Mouse (Mus musculus) macrophage (primary cell): Measurements from ENCODE around the gene Ppil4. TPM values are rescaled to one million over a fixed set of nuclear protein-coding genes. Genes with fewer than 3 reads are reported as not detected.
A peak's percentile ranks its signal among the peaks of the same experiment; 100 is the strongest.

Experiments used
- H3K27ac ChIP-seq: fragments of 350-480 bp; formaldehyde crosslinking; 2 replicates; pipeline ENCODE4 v1.9.0; 2021
- H3K36me3 ChIP-seq: fragments of 350-480 bp; formaldehyde crosslinking; 2 replicates; pipeline ENCODE4 v1.9.0; 2021; ENCODE audit errors: inconsistent target
- H3K4me3 ChIP-seq: fragments of 350-480 bp; formaldehyde crosslinking; 2 replicates; pipeline ENCODE4 v1.9.0; 2021; ENCODE audit errors: inconsistent target
- H3K79me2 ChIP-seq: fragments of 350-480 bp; formaldehyde crosslinking; 2 replicates; pipeline ENCODE4 v1.9.0; 2021; ENCODE audit errors: inconsistent target
- WGBS: methylation state at CpG from one replicate; pipeline ENCODE4 v1.1.7; 2026; ENCODE audit warnings: inconsistent platforms; ENCODE audit not compliant: missing documents; 5-methylcytosine and 5-hydroxymethylcytosine counted together
- polyA plus RNA-seq: library from polyadenylated mRNA; stranded (reverse); fragments of 250-400 nt; gene quantifications from 3 replicates; pipeline ENCODE4 v1.2.4, GENCODE M21; 2018; ENCODE audit warnings: inconsistent platforms

Gene Ppil4
- polyA plus RNA-seq, 1 experiment from 2014 or later, result 34.0 TPM

GRCm38 (mm10) chr10:7836902-7837301 lies 44.2 kb downstream of the Ppil4 start:
- Histone ChIP-seq H3K36me3 (peaks cover 14% of the 10 kb centered on the region), H3K79me2 (peaks cover 87% of the 10 kb centered on the region), H3K4me3 (no peak overlapping the region), H3K27ac (no peak overlapping the region)
- WGBS, result 85% methylated on average over 2 of the region's 2 CpGs

DNA sequence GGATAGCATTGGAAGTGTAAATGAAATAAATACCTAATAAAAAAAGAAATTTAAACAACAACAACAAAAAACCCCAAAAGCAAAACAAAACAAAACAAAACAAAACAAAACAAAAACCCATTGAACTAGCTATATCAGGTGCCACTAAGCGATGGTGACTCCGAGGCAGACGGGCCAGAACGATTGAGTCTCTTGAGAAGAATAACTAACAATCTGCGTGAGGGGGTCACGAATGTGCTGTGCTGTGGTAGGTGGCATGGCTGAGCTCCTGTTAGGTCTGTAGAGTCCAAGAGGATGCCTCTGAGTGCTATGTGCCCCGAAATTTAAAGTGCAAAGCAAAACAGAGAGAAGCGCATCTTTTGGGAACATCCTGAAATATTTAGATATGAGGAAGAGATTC lies 44.8 kb downstream of the Ppil4 start:
- Histone ChIP-seq H3K4me3 (no peak overlapping the region), H3K27ac (no peak overlapping the region), H3K36me3 (peaks cover 14% of the 10 kb centered on the region), H3K79me2 (peaks cover 84% of the 10 kb centered on the region)
- 91% methylated on average over 8 of the region's 8 CpGs for WGBS

- Histone ChIP-seq H3K36me3 (peaks cover 14% of the 10 kb centered on the region), H3K27ac (no peak overlapping the region), H3K79me2 (peaks cover 84% of the 10 kb centered on the region), H3K4me3 (no peak overlapping the region)
- WGBS, result 86% methylated on average over 8 of the region's 8 CpGs
Observed at GRCm38 (mm10) chr10:7838036-7838435, 45.3 kb downstream of the Ppil4 start.

GRCm38 (mm10) chr10:7838874-7839421 lies 46.3 kb downstream of the Ppil4 start:
- WGBS, result 90% methylated on average over 5 of the region's 5 CpGs
- Histone ChIP-seq H3K79me2 (peaks cover 85% of the 10 kb centered on the region), H3K36me3 (peaks cover 14% of the 10 kb centered on the region), H3K27ac (peak overlapping the region; percentile 99), H3K4me3 (no peak overlapping the region)

GRCm38 (mm10) chr10:7839551-7840352 lies 47.1 kb downstream of the Ppil4 start:
- peak overlapping the region; percentile 99 for H3K27ac ChIP-seq
- WGBS, result 50% methylated on average over 21 of the region's 22 CpGs
- peaks cover 85% of the 10 kb centered on the region for H3K79me2 ChIP-seq
- H3K4me3 ChIP-seq, result no peak overlapping the region
- H3K36me3 ChIP-seq, result peaks cover 14% of the 10 kb centered on the region

- Histone ChIP-seq H3K36me3 (peaks cover 14% of the 10 kb centered on the region), H3K79me2 (peaks cover 85% of the 10 kb centered on the region), H3K27ac (peak overlapping the region; percentile 99), H3K4me3 (no peak overlapping the region)
- no CpG with 5 or more reads among the region's 2 CpGs for WGBS
Observed at GRCm38 (mm10) chr10:7840353-7840733, 47.7 kb downstream of the Ppil4 start.

GRCm38 (mm10) chr10:7840785-7841184 lies 48.1 kb downstream of the Ppil4 start:
- WGBS, result 88% methylated on average over 3 of the region's 3 CpGs
- peak overlapping the region; percentile 99 for H3K27ac ChIP-seq
- H3K4me3 ChIP-seq, result no peak overlapping the region
- H3K36me3 ChIP-seq, result peaks cover 14% of the 10 kb centered on the region
- peaks cover 85% of the 10 kb centered on the region for H3K79me2 ChIP-seq

GRCm38 (mm10) chr10:7841571-7842080 lies 48.9 kb downstream of the Ppil4 start:
- Histone ChIP-seq H3K79me2 (peaks cover 85% of the 10 kb centered on the region), H3K36me3 (peaks cover 14% of the 10 kb centered on the region), H3K4me3 (no peak overlapping the region), H3K27ac (peak overlapping the region; percentile 99)
- 1% methylated on average over 14 of the region's 14 CpGs for WGBS

GRCm38 (mm10) chr10:7843181-7843580 lies 50.5 kb downstream of the Ppil4 start:
- H3K27ac ChIP-seq, result peak overlapping the region; percentile 99
- 84% methylated on average over 2 of the region's 4 CpGs for WGBS
- H3K4me3 ChIP-seq, result no peak overlapping the region
- H3K36me3 ChIP-seq, result peaks cover 9% of the 10 kb centered on the region
- H3K79me2 ChIP-seq, result peaks cover 78% of the 10 kb centered on the region

DNA sequence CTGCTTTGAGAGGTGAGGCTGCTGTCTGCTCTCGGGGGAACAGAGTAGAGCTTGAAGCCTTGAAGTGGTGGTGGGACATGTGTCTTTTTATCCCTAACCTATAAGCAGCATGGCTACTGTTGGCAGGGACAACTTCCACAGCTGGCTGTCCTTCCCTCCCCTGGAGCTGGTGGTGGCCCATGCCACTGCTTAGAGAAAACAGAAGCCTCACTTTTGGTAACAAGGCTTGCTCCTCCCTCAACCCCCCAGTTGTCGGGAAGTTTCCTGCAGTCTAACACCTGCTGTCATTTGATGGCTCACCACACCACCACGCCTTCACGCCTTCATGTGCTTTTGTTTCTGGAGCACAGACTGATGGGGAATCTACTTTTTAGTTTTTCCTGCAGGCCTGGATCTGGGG lies 51.5 kb downstream of the Ppil4 start:
- WGBS, result 59% methylated on average over 4 of the region's 4 CpGs
- Histone ChIP-seq H3K4me3 (no peak overlapping the region), H3K79me2 (peaks cover 78% of the 10 kb centered on the region), H3K27ac (peak overlapping the region; percentile 99), H3K36me3 (no peaks in the 10 kb centered on the region; the same call in 1 of the 2 replicates)

DNA sequence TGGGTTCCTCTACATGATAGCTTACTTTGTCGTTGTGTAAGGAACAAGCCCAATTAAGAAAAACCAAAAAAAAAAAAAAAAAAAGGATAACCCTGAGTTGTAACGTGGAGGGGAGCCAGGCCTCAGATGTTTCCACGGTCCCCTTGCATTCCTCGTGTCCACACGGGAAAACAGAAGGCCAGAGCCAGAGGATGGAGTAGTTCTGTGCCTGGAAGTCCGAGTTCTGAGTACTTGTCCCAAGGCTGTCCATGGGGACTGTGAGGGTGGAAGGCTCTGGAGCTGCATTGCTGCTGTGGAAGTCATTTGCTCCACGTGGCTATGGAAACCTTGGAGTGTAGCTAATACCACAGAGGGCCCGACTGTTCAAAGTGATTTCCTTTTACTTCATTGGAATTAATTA lies 52.4 kb downstream of the Ppil4 start:
- Histone ChIP-seq H3K4me3 (no peak overlapping the region), H3K79me2 (peaks cover 78% of the 10 kb centered on the region), H3K27ac (peak overlapping the region; percentile 99), H3K36me3 (peaks cover 6% of the 10 kb centered on the region; the same call in 1 of the 2 replicates)
- 89% methylated on average over 8 of the region's 8 CpGs for WGBS

- peak overlapping the region; percentile 99 for H3K27ac ChIP-seq
- peaks cover 7% of the 10 kb centered on the region; the same call in 1 of the 2 replicates for H3K36me3 ChIP-seq
- 89% methylated on average over 4 of the region's 4 CpGs for whole genome bisulfite sequencing
- H3K79me2 ChIP-seq, result peaks cover 80% of the 10 kb centered on the region
- H3K4me3 ChIP-seq, result no peak overlapping the region
Observed at GRCm38 (mm10) chr10:7845991-7846390, 53.3 kb downstream of the Ppil4 start.

GRCm38 (mm10) chr10:7847166-7847605 lies 54.5 kb downstream of the Ppil4 start:
- H3K36me3 ChIP-seq, result peaks cover 10% of the 10 kb centered on the region; the same call in 1 of the 2 replicates
- H3K4me3 ChIP-seq, result no peak overlapping the region
- H3K27ac ChIP-seq, result peak overlapping the region; percentile 99
- WGBS, result 10% methylated on average over 2 of the region's 2 CpGs
- peaks cover 92% of the 10 kb centered on the region for H3K79me2 ChIP-seq

- peaks cover 55% of the 10 kb centered on the region for H3K36me3 ChIP-seq
- peaks cover 90% of the 10 kb centered on the region for H3K79me2 ChIP-seq
- H3K4me3 ChIP-seq, result no peak overlapping the region
- 54% methylated on average over 3 of the region's 3 CpGs for WGBS
- H3K27ac ChIP-seq, result no peak overlapping the region
Observed at GRCm38 (mm10) chr10:7851891-7852290, 59.2 kb downstream of the Ppil4 start.

DNA sequence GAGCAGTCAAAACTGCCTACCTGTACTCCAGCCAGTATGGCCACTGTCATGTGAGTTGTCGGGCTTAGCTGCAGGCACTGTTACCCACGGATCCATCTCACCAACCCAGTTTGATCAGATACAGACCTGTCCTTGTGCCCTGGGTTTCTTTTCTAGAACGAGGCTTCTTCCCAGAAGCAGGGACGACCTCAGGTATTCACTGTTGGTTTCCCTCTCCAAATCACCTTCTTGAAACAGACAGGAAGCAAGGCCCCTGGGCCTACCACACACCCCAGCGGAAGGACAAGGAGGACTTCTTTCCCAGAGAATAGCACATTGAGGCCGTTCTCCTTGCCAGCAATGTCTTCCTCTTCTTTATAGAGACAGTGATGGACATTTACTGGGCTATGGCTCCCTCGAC lies 67.8 kb downstream of the Ppil4 start:
- Histone ChIP-seq H3K36me3 (peaks cover 89% of the 10 kb centered on the region), H3K4me3 (no peak overlapping the region), H3K27ac (no peak overlapping the region), H3K79me2 (peaks cover 59% of the 10 kb centered on the region)
- WGBS, result 99% methylated on average over 7 of the region's 7 CpGs
